Mouse (Mus musculus): Measurements from ENCODE around the gene Gm6760. TPM values are rescaled to one million over a fixed set of nuclear protein-coding genes. Genes with fewer than 3 reads are reported as not detected.

Gene Gm6760
- total RNA-seq (2023), result not detected

DNA sequence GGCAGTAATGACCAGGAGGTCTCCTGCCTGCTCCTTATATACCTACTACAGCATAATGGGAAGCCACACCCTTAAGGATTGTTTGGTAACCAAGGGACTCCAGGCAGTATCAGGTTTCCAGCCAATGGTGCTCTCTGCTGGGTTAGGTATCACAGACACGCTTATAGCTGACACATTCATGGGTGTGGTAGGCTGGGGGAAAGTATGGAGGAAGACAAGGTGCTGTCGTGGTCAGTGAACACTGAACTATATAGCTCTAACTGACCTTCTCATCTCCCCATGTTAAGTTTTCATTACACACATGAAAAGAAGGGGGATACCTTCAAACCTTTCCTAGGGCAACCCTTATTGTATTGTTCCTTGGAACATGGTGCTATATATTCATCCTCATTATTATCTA lies at the start of gene Gm6760:
TSS of gene Gm6760 (minus strand) at position 101 of the 400 bp plus-strand sequence.

DNA sequence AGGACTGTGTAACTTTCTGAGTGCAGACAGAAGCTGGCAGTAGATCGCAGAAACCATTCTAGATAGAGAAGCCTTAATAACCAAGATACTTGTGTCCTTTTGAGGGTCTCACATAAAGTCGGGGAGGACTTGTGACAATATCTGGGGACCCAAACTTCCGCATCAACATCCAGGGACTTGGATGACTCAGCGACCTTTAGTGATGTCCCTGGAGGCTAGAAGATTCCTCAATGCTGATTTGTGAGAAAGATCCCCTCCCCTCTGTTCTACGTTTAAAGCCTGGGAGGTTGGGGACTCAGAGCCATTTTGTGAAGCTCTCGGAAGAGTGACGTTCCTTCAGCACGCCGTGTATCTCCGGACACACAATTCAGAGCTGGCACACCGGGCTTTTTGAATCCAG lies 21.2 kb upstream of the Gm6760 start, which contains the start of gene 3830417A13Rik:
TSS of gene 3830417A13Rik (plus strand) at position 301 of the 400 bp plus-strand sequence.

Other genes starting within 250 kb of the Gm6760 start
- gene 3830417A13Rik, start 21.4 kb upstream of the Gm6760 start, total RNA-seq (2023), result not detected
- gene Slitrk4, start 124.8 kb upstream of the Gm6760 start, total RNA-seq (2023), result not detected

All from CD4-positive naive resting alpha-beta T cell, adult 76 days (primary cell).